Mouse (Mus musculus) bone marrow, adult 2 months (tissue): ENCODE measurements around the gene Tmem132a.

Experiments
- CTCF ChIP-seq: fragments of 200-500 bp; IDR thresholded peaks from 2 replicates; pipeline ENCODE4 v1.5.1; 2011; ENCODE audit warnings: low read length, control low read depth; ENCODE audit not compliant: control insufficient read depth, insufficient read depth
- POLR2A ChIP-seq: fragments of 200-500 bp; IDR thresholded peaks from 2 replicates; pipeline ENCODE4 v1.6.1; 2011; ENCODE audit warnings: low read depth, mild to moderate bottlenecking, control low read depth, low read length, borderline replicate concordance; ENCODE audit not compliant: control insufficient read depth

GRCm38 (mm10) chr19:10880975-10881425 is 11.3 kb upstream of the Tmem132a start:
- TF ChIP-seq CTCF (no peak), POLR2A (no peak)
